Mouse (Mus musculus) forebrain, postnatal 0 days (tissue): ENCODE results near the gene Gria2. TPM values are rescaled to one million over a fixed set of nuclear protein-coding genes. Genes with fewer than 3 reads are reported as not detected.
A peak's percentile ranks its signal among the peaks of the same experiment; 100 is the strongest.

Experiments
- ATAC-seq: fragments of 200-750 bp; cut with Nextera tagmentation; 2 replicates; pipeline ENCODE4 v1.8.0; 2017; ENCODE audit warnings: mild to moderate bottlenecking, moderate library complexity
- DNase-seq: peaks from one replicate; pipeline ENCODE4 v3.0.0-alpha.2; 2015
- H3K27ac ChIP-seq: fragments of 300-500 bp; sonication (generic); 2 replicates; pipeline ENCODE4 v1.5.1; 2014; ENCODE audit warnings: low read depth, mild to moderate bottlenecking, antibody characterized with exemption, low read length, moderate library complexity, mixed read lengths
- H3K27me3 ChIP-seq: fragments of 300-500 bp; sonication (generic); 2 replicates; pipeline ENCODE4 v1.6.1; 2014; ENCODE audit warnings: mild to moderate bottlenecking, low read length, mixed read lengths; ENCODE audit not compliant: insufficient read depth
- H3K36me3 ChIP-seq: fragments of 300-500 bp; sonication (generic); 2 replicates; pipeline ENCODE4 v1.6.1; 2014; ENCODE audit warnings: mild to moderate bottlenecking, moderate library complexity; ENCODE audit not compliant: insufficient read depth
- H3K4me1 ChIP-seq: fragments of 300-500 bp; sonication (generic); 2 replicates; pipeline ENCODE4 v1.6.1; 2014; ENCODE audit warnings: antibody characterized with exemption; ENCODE audit not compliant: insufficient read depth
- H3K4me2 ChIP-seq: fragments of 300-500 bp; sonication (generic); 2 replicates; pipeline ENCODE4 v1.6.1; 2014; ENCODE audit warnings: low read depth, mild to moderate bottlenecking, moderate library complexity
- H3K4me3 ChIP-seq: fragments of 300-500 bp; sonication (generic); 2 replicates; pipeline ENCODE4 v1.5.1; 2014; ENCODE audit warnings: low read depth, low read length, mixed read lengths
- H3K9ac ChIP-seq: fragments of 300-500 bp; sonication (generic); 2 replicates; pipeline ENCODE4 v1.6.1; 2014; ENCODE audit warnings: mild to moderate bottlenecking
- H3K9me3 ChIP-seq: fragments of 300-500 bp; sonication (generic); 2 replicates; pipeline ENCODE4 v1.6.1; 2016; ENCODE audit warnings: low read length
- CTCF ChIP-seq: sonication (generic); IDR thresholded peaks from 2 replicates; pipeline ENCODE4 v1.5.1; 2016; ENCODE audit warnings: antibody characterized with exemption, control low read depth, low read depth
- WGBS: fragments of 180-500 bp; shearing (Covaris S2); extraction: QIAGEN DNeasy Blood & Tissue Kit; methylation state at CpG from one replicate; pipeline ENCODE4 v1.1.7; 2014; 5-methylcytosine and 5-hydroxymethylcytosine counted together
- polyA plus RNA-seq: library from polyadenylated mRNA; unstranded; fragments of >200 nt; fragmentation: Nextera tagmentation; extraction: Ambion mirVana; gene quantifications from 2 replicates; pipeline ENCODE4 v1.2.1, GENCODE M21; 2015
- total RNA-seq: library from RNA; depleted of rRNA; stranded (reverse); fragments of >200 nt; gene quantifications from 2 replicates; pipeline ENCODE4 v1.2.3, GENCODE M21; 2014

Gria2 gene
- total and polyA plus RNA-seq, 2 experiments from 2014 or later = 159 to 308 TPM

DNA sequence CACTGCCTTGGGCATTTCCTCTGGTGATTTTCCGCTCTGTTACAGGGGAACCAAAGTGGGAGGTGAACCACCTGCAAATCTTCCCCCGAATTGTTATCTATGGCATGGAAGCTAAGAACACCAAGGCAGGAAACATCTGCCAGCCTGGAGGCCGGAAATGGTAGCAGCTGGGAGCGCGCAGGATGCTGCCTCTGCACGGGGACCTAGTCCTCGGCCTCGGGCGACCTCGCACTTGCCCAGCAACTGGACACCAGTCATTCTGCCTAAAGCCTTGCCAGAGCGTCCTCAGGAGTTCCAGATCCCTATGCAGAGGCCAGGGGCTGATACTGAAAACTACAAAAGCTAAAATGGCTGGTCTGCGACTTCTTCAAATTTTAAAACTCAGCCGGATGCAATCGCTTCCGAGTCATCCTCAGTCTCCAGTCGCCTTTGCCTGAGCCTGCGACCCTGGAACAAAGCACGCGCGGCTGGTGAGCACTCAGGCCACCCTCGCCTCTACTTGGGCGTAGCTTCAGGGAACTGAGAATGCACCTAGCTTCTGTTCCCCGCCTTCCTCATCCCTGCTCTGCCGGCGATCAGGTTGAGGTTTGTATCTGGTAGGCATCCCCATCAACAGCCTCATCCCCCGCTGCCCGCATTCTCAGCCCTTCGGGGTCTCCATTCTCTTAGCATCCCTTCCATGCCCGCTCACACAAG is 2.2 kb downstream of the Gria2 start:
- H3K36me3 ChIP-seq = no peaks in the 10 kb centered on the region
- ATAC-seq (peak; percentile 1), DNase-seq (peak; percentile 67)
- no peak for TF ChIP-seq CTCF
- peaks cover 3% of the 10 kb centered on the region; the same call in 1 of the 2 replicates for H3K4me1 ChIP-seq
- H3K9me3 ChIP-seq = no peaks in the 10 kb centered on the region
- H3K27ac ChIP-seq = peak overlapping the region; percentile 95
- H3K4me2 ChIP-seq = peak overlapping the region; percentile 63
- WGBS = 2% methylated on average over 29 of the region's 29 CpGs
- no peaks in the 10 kb centered on the region for H3K27me3 ChIP-seq
- peak overlapping the region; percentile 87 for H3K9ac ChIP-seq
- peak overlapping the region; percentile 73 for H3K4me3 ChIP-seq

DNA sequence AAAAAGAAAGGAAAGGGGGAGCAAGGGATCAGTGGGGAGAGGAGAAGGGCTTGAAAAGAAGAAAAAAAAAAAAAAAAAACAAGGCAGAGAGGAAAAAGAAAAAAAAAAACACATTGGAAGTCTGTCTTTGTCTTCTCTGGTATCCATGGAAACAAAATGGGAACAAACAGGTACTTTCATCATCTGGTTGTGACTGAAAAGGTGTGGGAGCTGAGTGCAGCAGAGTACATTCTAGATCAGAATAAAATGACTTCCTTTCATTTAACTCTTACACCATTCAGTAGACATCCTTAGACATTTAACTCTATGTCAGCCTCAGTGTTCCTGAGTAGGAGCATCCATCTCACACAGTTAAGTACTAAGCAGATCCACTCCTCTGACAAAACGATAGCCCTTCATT is 4.7 kb downstream of the Gria2 start:
- ATAC-seq (no peak), DNase-seq (peak; percentile 29)
- peak overlapping the region; percentile 63 for H3K4me2 ChIP-seq
- no peaks in the 10 kb centered on the region for H3K9me3 ChIP-seq
- TF ChIP-seq CTCF = no peak
- 23% methylated on average over 1 of the region's 1 CpGs for WGBS
- no peak overlapping the region for H3K27ac ChIP-seq
- H3K4me3 ChIP-seq = peak overlapping the region; percentile 73
- peak overlapping the region; percentile 87 for H3K9ac ChIP-seq
- H3K27me3 ChIP-seq = no peaks in the 10 kb centered on the region
- no peaks in the 10 kb centered on the region for H3K36me3 ChIP-seq
- H3K4me1 ChIP-seq = peaks cover 6% of the 10 kb centered on the region; the same call in 1 of the 2 replicates

DNA sequence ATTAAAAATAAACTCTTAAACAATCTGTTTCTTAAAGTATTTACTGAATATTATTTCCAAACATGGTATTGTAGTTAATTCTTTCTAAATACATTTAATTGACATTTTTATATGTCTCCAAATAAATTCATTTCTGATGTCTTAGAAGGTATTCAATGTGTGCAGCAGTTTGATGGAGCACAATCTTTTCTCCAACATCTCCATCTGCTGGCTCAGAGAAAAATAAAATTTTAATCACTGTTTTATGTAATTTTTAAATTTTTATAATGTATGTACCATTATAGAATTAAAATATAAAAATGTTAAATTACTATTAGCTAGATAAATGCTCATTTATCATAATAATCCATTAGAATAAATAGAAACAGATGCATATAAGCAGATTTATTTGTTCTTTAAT is 5.9 kb downstream of the Gria2 start:
- H3K4me3 ChIP-seq = 0 out of 2 replicates have a peak overlapping the region, but pooled peaks have one; percentile 17
- no peak overlapping the region for H3K27ac ChIP-seq
- H3K4me1 ChIP-seq = peaks cover 6% of the 10 kb centered on the region; the same call in 1 of the 2 replicates
- no peaks in the 10 kb centered on the region for H3K36me3 ChIP-seq
- ATAC-seq (no peak), DNase-seq (no peak)
- TF ChIP-seq CTCF = peak; percentile 31; the same call in 1 of the 2 replicates
- H3K4me2 ChIP-seq = peak overlapping the region; percentile 21
- no peaks in the 10 kb centered on the region for H3K27me3 ChIP-seq
- H3K9me3 ChIP-seq = no peaks in the 10 kb centered on the region
- H3K9ac ChIP-seq = no peak overlapping the region

DNA sequence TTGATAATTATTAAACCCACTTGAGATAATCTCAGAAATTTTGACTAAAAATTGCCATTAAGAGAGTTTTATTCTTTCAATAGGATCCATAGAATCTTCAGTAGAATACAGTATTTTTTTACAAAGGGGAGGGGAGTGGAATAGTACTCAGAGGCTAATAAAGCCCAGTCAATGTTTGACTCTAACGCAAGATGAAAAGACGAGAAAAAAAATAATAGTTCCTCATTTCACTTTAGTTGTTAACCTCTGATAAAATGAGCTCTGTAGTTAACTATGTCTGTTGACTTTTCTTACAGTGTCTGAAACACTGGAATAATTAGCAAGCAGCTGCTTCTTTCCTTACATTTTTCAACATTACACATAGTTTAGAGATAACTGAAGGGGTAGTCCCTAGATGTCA is 7.4 kb downstream of the Gria2 start:
- Histone ChIP-seq H3K9me3 (no peaks in the 10 kb centered on the region), H3K36me3 (0 out of 2 replicates have a peak, but pooled peaks cover 2% of the 10 kb centered on the region), H3K27me3 (no peaks in the 10 kb centered on the region), H3K9ac (no peak overlapping the region), H3K4me3 (no peak overlapping the region), H3K27ac (no peak overlapping the region), H3K4me1 (peaks cover 8% of the 10 kb centered on the region; the same call in 1 of the 2 replicates), H3K4me2 (peak overlapping the region; percentile 28; the same call in 1 of the 2 replicates)
- DNase-seq (no peak), ATAC-seq (no peak)
- TF ChIP-seq CTCF = no peak
- WGBS = 72% methylated on average over 2 of the region's 2 CpGs

DNA sequence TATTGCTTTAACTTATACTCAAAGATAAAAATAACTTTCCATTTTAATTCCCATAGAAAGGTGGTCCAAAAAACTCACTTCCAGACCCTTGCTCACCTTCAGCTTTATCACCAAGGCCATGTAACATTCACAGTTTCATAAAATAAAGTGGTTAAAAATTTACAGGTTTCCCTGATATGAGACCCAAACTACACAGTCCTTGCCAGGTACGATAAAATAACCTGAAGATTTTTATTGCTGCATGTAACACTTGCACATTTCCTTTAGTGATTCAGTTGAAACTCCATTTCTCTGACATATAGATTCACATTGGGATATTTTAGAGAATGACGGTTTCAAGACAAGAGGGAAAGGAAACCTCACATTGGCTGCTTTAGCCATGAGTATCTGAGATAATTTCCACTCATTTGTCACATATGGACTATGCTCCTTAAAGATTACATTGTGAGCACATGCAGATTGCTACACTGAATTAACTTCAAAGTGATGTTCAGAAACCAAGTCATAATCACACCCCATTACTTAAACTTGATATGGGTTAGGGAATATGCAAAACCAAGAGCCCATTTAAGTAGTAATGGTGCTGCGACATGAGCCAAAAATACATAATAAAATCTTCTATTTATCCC is 15.4 kb downstream of the Gria2 start:
- H3K4me3 ChIP-seq = no peak overlapping the region
- H3K4me2 ChIP-seq = no peak overlapping the region
- WGBS = 85% methylated on average over 3 of the region's 3 CpGs
- DNase-seq (no peak), ATAC-seq (no peak)
- H3K27me3 ChIP-seq = no peaks in the 10 kb centered on the region
- H3K36me3 ChIP-seq = 0 out of 2 replicates have a peak, but pooled peaks cover 2% of the 10 kb centered on the region
- no peak overlapping the region for H3K27ac ChIP-seq
- no peaks in the 10 kb centered on the region for H3K9me3 ChIP-seq
- H3K4me1 ChIP-seq = 0 out of 2 replicates have a peak, but pooled peaks cover 2% of the 10 kb centered on the region
- no peak overlapping the region for H3K9ac ChIP-seq
- TF ChIP-seq CTCF = no peak

DNA sequence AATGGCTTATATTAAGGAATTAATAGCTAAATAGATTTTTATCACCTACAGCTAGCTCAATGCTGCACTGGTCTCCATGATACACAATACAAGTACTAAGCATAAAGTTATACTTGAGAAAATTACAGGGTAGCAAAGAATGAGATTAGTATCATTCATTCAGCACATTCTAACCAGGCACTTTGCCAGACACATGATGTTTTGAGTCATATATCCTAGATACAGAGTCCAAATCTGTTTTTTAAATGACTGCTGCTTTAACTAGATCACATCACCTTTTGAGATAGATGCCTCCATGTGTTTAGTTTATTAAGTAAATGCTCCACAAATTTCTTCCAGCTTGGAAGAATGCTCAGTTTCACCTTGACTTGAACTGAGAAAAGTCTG is 21.5 kb downstream of the Gria2 start:
- no peak overlapping the region for H3K9ac ChIP-seq
- TF ChIP-seq CTCF = no peak
- no peak overlapping the region for H3K4me2 ChIP-seq
- H3K27ac ChIP-seq = no peak overlapping the region
- no peaks in the 10 kb centered on the region for H3K4me1 ChIP-seq
- H3K27me3 ChIP-seq = no peaks in the 10 kb centered on the region
- no peaks in the 10 kb centered on the region for H3K9me3 ChIP-seq
- no peaks in the 10 kb centered on the region for H3K36me3 ChIP-seq
- DNase-seq = no peak
- no peak for ATAC-seq
- no peak overlapping the region for H3K4me3 ChIP-seq
